Mouse (Mus musculus) midbrain, embryonic 13.5 days (tissue): Measurements from ENCODE around the gene Ikbkg. TPM values are rescaled to one million over a fixed set of nuclear protein-coding genes. Genes with fewer than 3 reads are reported as not detected.

Experiments
- ATAC-seq: fragments of 200-750 bp; cut with Nextera tagmentation; 2 replicates; pipeline ENCODE4 v1.8.0; 2017; ENCODE audit warnings: mild to moderate bottlenecking, moderate TSS enrichment, moderate library complexity
- H3K27ac ChIP-seq: fragments of 300-500 bp; sonication (generic); 2 replicates; pipeline ENCODE4 v1.5.1; 2015; ENCODE audit warnings: inconsistent platforms, mild to moderate bottlenecking, moderate library complexity
- H3K27me3 ChIP-seq: fragments of 300-500 bp; sonication (generic); 2 replicates; pipeline ENCODE4 v1.6.1; 2015; ENCODE audit warnings: mild to moderate bottlenecking, inconsistent platforms
- H3K36me3 ChIP-seq: fragments of 300-500 bp; sonication (generic); 2 replicates; pipeline ENCODE4 v1.6.1; 2015; ENCODE audit warnings: mild to moderate bottlenecking, inconsistent platforms
- H3K4me1 ChIP-seq: fragments of 300-500 bp; sonication (generic); replicated peaks from 2 replicates; pipeline ENCODE4 v1.6.1; 2015; ENCODE audit warnings: inconsistent platforms
- H3K4me2 ChIP-seq: fragments of 300-500 bp; sonication (generic); replicated peaks from 2 replicates; pipeline ENCODE4 v1.6.1; 2015; ENCODE audit warnings: moderate library complexity, mild to moderate bottlenecking, inconsistent platforms
- H3K4me3 ChIP-seq: fragments of 300-500 bp; sonication (generic); replicated peaks from 2 replicates; pipeline ENCODE4 v1.5.1; 2015; ENCODE audit warnings: mild to moderate bottlenecking, inconsistent platforms
- H3K9ac ChIP-seq: fragments of 300-500 bp; sonication (generic); replicated peaks from 2 replicates; pipeline ENCODE4 v1.6.1; 2015; ENCODE audit warnings: mild to moderate bottlenecking, inconsistent platforms
- H3K9me3 ChIP-seq: fragments of 300-500 bp; sonication (generic); 2 replicates; pipeline ENCODE4 v1.6.1; 2016; ENCODE audit warnings: mild to moderate bottlenecking, inconsistent platforms
- WGBS: fragments of 180-500 bp; shearing (Covaris S2); methylation state at CpG from one replicate; pipeline ENCODE4 v1.1.7; 2015; 5-methylcytosine and 5-hydroxymethylcytosine counted together
- polyA plus RNA-seq: library from polyadenylated mRNA; unstranded; fragments of >200 nt; fragmentation: Nextera tagmentation; extraction: Ambion mirVana; gene quantifications from 2 replicates; pipeline ENCODE4 v1.2.1, GENCODE M21; 2015

Ikbkg gene
- polyA plus RNA-seq, 1 experiment from 2014 or later = 17.8 TPM

DNA sequence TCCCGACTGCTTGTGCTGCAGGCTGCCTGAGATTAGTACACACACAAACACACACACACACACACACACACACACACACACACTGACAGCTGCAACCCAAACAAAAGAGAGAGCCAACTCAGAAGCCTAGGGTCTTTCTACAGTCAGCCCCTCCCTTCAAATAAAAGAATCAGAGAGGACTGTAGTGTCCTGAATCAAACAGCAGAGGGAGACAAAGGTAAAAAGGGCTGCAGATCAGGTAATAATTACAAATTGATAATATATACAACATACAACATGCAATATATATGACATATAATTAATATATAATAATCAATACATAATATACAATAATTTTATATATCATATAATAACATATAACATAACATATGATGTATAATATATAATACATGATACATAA is 104.0 kb downstream of the Ikbkg start:
- H3K27me3 ChIP-seq = no peaks in the 10 kb centered on the region
- ATAC-seq = no peak
- 82% methylated on average over 1 of the region's 1 CpGs for WGBS
- H3K36me3 ChIP-seq = no peaks in the 10 kb centered on the region
- no peaks in the 10 kb centered on the region for H3K9me3 ChIP-seq
- H3K4me3 ChIP-seq = no peak overlapping the region
- H3K27ac ChIP-seq = no peak overlapping the region
- no peak overlapping the region for H3K4me2 ChIP-seq
- H3K4me1 ChIP-seq = no peaks in the 10 kb centered on the region
- H3K9ac ChIP-seq = no peak overlapping the region

Other genes starting within 250 kb of the Ikbkg start
- not detected in 2 replicates for gene Tex28, start 225.5 kb upstream of the Ikbkg start, polyA plus RNA-seq
- gene Tktl1, start 216.0 kb upstream of the Ikbkg start, polyA plus RNA-seq = 0.08 and 0.13 TPM in 2 replicates
- gene Flna, start 143.5 kb upstream of the Ikbkg start, polyA plus RNA-seq = 102 and 109 TPM in 2 replicates
- 19.2 and 20.4 TPM in 2 replicates for gene Emd, start 138.6 kb upstream of the Ikbkg start, polyA plus RNA-seq
- gene Rpl10, start 122.5 kb upstream of the Ikbkg start, polyA plus RNA-seq = 542 and 551 TPM in 2 replicates
- gene Taz, start 111.4 kb upstream of the Ikbkg start, polyA plus RNA-seq = 95.3 and 97.2 TPM in 2 replicates
- gene Dnase1l1, start 111.0 kb upstream of the Ikbkg start, polyA plus RNA-seq = 2.8 and 3.0 TPM in 2 replicates
- 193 and 197 TPM in 2 replicates for gene Atp6ap1, start 96.2 kb upstream of the Ikbkg start, polyA plus RNA-seq
- gene Gdi1, start 88.3 kb upstream of the Ikbkg start, polyA plus RNA-seq = 1,006 and 1,051 TPM in 2 replicates
- gene Fam50a, start 80.3 kb upstream of the Ikbkg start, polyA plus RNA-seq = 59.5 and 62.5 TPM in 2 replicates
- gene Plxna3, start 64.2 kb upstream of the Ikbkg start, polyA plus RNA-seq = 58.2 and 62.0 TPM in 2 replicates
- 82.8 and 85.4 TPM in 2 replicates for gene Lage3, start 39.7 kb upstream of the Ikbkg start, polyA plus RNA-seq
- gene Ubl4a, start 20.1 kb upstream of the Ikbkg start, polyA plus RNA-seq = 66.7 and 68.8 TPM in 2 replicates
- gene Slc10a3, start 19.9 kb upstream of the Ikbkg start, polyA plus RNA-seq = 7.0 and 8.5 TPM in 2 replicates
- 33.7 and 37.7 TPM in 2 replicates for gene Fam3a, start within 50 bp of the Ikbkg start, polyA plus RNA-seq
- 58.6 and 64.0 TPM in 2 replicates for gene G6pdx, start 35.9 kb downstream of the Ikbkg start, polyA plus RNA-seq
- gene Gm6880, start 88.1 kb downstream of the Ikbkg start, polyA plus RNA-seq = 0.46 TPM in 1 of 2 replicates, not detected in the other
- not detected in 2 replicates for gene Olfr1326-ps1, start 181.6 kb downstream of the Ikbkg start, polyA plus RNA-seq
- not detected in 2 replicates for gene Olfr1325, start 199.4 kb downstream of the Ikbkg start, polyA plus RNA-seq